Mouse (Mus musculus) E14TG2a.4 (cell line): ENCODE data around the gene Nek4.

Experiments
- H3K27me3 ChIP-seq: 2 replicates; pipeline ENCODE4 v1.6.1; 2014; ENCODE audit warnings: low read length, control low read depth; ENCODE audit not compliant: insufficient read depth
- H3K36me3 ChIP-seq: 2 replicates; pipeline ENCODE4 v1.6.1; 2014; ENCODE audit warnings: low read length, control low read depth; ENCODE audit not compliant: insufficient read depth
- H3K4me1 ChIP-seq: replicated peaks from 2 replicates; pipeline ENCODE4 v1.6.1; 2014; ENCODE audit warnings: low read depth, low read length, control low read depth
- H3K4me3 ChIP-seq: replicated peaks from 2 replicates; pipeline ENCODE4 v1.5.1; 2014; ENCODE audit warnings: mild to moderate bottlenecking, low read length
- H3K9me3 ChIP-seq: 2 replicates; pipeline ENCODE4 v1.6.1; 2014; ENCODE audit warnings: low read length, control low read depth
- CTCF ChIP-seq: conservative IDR thresholded peaks from 2 replicates; pipeline ENCODE4 v1.5.1; 2014; ENCODE audit warnings: low read length
- NANOG ChIP-seq: IDR thresholded peaks from 2 replicates; pipeline ENCODE4 v1.6.1; 2014; ENCODE audit warnings: borderline replicate concordance, low read length, mixed read lengths
- POU5F1 ChIP-seq: IDR thresholded peaks from 2 replicates; pipeline ENCODE4 v1.6.1; 2014; ENCODE audit warnings: low read length, borderline replicate concordance

Nek4 gene

GRCm38 (mm10) chr14:30943860-30944674, 7.1 kb upstream of the Nek4 start:
- no peak overlapping the region for H3K4me3 ChIP-seq
- no peak for TF ChIP-seq POU5F1
- peak; percentile 98 for TF ChIP-seq CTCF
- H3K4me1 ChIP-seq, result 0 out of 2 replicates have a peak, but pooled peaks cover 4% of the 10 kb centered on the region
- H3K27me3 ChIP-seq, result no peaks in the 10 kb centered on the region; the same call in 1 of the 2 replicates
- no peaks in the 10 kb centered on the region for H3K36me3 ChIP-seq
- H3K9me3 ChIP-seq, result no peaks in the 10 kb centered on the region

DNA sequence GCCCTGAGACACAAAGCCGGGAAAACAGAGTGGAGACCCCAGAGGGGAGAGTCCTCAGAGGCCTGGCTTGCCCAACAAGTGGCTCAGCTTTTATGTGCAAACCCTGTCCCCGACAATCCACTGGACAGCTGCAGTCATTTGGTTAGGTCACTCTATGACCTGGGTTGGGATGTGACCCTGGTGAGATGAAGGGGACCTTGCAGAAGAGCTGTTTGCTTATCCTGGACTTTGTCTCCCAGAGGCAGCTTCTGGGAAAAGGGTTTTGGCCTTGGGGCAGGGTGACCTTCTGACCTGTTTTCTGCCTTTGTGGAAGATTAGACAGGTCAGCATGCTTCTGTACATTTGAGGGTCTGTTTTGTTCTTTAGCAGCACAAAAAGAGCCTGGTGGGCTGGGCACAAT, 6.4 kb upstream of the Nek4 start:
- TF ChIP-seq CTCF (no peak), NANOG (no peak), POU5F1 (no peak)
- Histone ChIP-seq H3K9me3 (no peaks in the 10 kb centered on the region), H3K4me3 (no peak overlapping the region), H3K4me1 (0 out of 2 replicates have a peak, but pooled peaks cover 4% of the 10 kb centered on the region), H3K27me3 (no peaks in the 10 kb centered on the region; the same call in 1 of the 2 replicates), H3K36me3 (no peaks in the 10 kb centered on the region)

GRCm38 (mm10) chr14:30949986-30950385, 1.2 kb upstream of the Nek4 start:
- H3K27me3 ChIP-seq, result no peaks in the 10 kb centered on the region
- no peak overlapping the region for H3K4me3 ChIP-seq
- no peaks in the 10 kb centered on the region for H3K9me3 ChIP-seq
- H3K4me1 ChIP-seq, result peaks cover 22% of the 10 kb centered on the region
- no peak for TF ChIP-seq CTCF
- no peak for TF ChIP-seq NANOG
- no peak for TF ChIP-seq POU5F1
- H3K36me3 ChIP-seq, result 0 out of 2 replicates have a peak, but pooled peaks cover 4% of the 10 kb centered on the region

DNA sequence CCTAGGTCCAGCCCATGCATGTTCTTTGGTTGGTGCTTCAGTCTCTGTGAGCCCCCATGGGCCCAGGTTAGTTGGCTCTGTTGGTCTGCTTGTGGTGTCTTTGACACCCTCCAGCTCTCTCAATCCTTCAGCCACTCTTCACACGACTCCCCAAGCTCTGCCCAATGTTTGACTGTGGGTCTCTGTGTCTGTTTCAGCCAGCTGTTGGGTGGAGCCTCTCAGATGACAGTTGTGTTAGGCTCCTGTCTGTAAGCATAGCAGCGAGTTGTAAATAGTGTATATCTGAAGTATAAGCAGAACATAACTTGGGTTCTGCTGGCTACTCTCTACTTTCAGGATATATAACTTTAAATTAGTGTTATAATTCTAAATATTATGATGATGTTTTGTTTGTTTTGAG, 7.3 kb downstream of the Nek4 start:
- H3K27me3 ChIP-seq, result no peaks in the 10 kb centered on the region
- peaks cover 30% of the 10 kb centered on the region for H3K36me3 ChIP-seq
- H3K4me1 ChIP-seq, result no peaks in the 10 kb centered on the region
- H3K9me3 ChIP-seq, result no peaks in the 10 kb centered on the region
- H3K4me3 ChIP-seq, result no peak overlapping the region
- TF ChIP-seq CTCF (no peak), NANOG (no peak), POU5F1 (no peak)

GRCm38 (mm10) chr14:30959031-30959430, 7.9 kb downstream of the Nek4 start:
- TF ChIP-seq NANOG (no peak), CTCF (no peak), POU5F1 (no peak)
- no peaks in the 10 kb centered on the region for H3K9me3 ChIP-seq
- peaks cover 30% of the 10 kb centered on the region for H3K36me3 ChIP-seq
- no peaks in the 10 kb centered on the region for H3K4me1 ChIP-seq
- no peaks in the 10 kb centered on the region for H3K27me3 ChIP-seq
- no peak overlapping the region for H3K4me3 ChIP-seq

DNA sequence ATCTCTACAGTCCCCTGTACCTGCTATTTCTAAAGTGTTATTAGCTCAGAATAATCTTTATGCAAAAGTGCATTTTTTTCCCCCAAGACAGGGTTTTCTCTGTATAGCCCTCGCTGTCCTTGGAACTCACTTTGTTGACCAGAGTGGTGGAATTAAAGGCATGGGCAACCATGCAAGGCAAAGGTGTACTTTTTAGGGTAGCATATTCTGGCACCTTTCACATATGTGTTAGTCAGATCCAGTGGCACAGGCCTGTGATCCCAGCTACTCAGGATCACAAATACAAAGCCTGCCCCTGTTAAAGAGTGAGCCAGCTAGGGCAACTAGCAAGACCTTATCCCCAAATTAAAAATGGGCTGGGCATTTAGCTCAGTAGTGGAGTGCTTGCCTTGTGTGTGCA, 9.2 kb downstream of the Nek4 start:
- Histone ChIP-seq H3K9me3 (no peaks in the 10 kb centered on the region), H3K4me3 (no peak overlapping the region), H3K36me3 (peaks cover 29% of the 10 kb centered on the region), H3K27me3 (no peaks in the 10 kb centered on the region), H3K4me1 (no peaks in the 10 kb centered on the region)
- TF ChIP-seq NANOG (no peak), POU5F1 (no peak), CTCF (no peak)

- Histone ChIP-seq H3K9me3 (no peaks in the 10 kb centered on the region), H3K27me3 (no peaks in the 10 kb centered on the region), H3K4me3 (no peak overlapping the region), H3K36me3 (peaks cover 18% of the 10 kb centered on the region), H3K4me1 (no peaks in the 10 kb centered on the region)
- TF ChIP-seq CTCF (no peak), NANOG (no peak), POU5F1 (no peak)
Observed at GRCm38 (mm10) chr14:30974204-30974603, 23.0 kb downstream of the Nek4 start.

- Histone ChIP-seq H3K4me3 (no peak overlapping the region), H3K36me3 (peaks cover 12% of the 10 kb centered on the region), H3K9me3 (no peaks in the 10 kb centered on the region), H3K27me3 (no peaks in the 10 kb centered on the region), H3K4me1 (no peaks in the 10 kb centered on the region)
- no peak for TF ChIP-seq NANOG
- no peak for TF ChIP-seq POU5F1
Observed at GRCm38 (mm10) chr14:30976222-30976621, 25.0 kb downstream of the Nek4 start.

- peaks cover 16% of the 10 kb centered on the region for H3K4me1 ChIP-seq
- no peak for TF ChIP-seq POU5F1
- no peak for TF ChIP-seq NANOG
- no peak for TF ChIP-seq CTCF
- no peak overlapping the region for H3K4me3 ChIP-seq
- H3K27me3 ChIP-seq, result no peaks in the 10 kb centered on the region
- no peaks in the 10 kb centered on the region for H3K36me3 ChIP-seq
- no peaks in the 10 kb centered on the region for H3K9me3 ChIP-seq
Observed at GRCm38 (mm10) chr14:30996417-30996816, 45.2 kb downstream of the Nek4 start.
